Mouse (Mus musculus): ENCODE measurements around the gene Crhr1. TPM values are rescaled to one million over a fixed set of nuclear protein-coding genes. Genes with fewer than 3 reads are reported as not detected.

Gene Crhr1
- polyA plus RNA-seq, 1 experiment from 2014 or later = not detected

DNA sequence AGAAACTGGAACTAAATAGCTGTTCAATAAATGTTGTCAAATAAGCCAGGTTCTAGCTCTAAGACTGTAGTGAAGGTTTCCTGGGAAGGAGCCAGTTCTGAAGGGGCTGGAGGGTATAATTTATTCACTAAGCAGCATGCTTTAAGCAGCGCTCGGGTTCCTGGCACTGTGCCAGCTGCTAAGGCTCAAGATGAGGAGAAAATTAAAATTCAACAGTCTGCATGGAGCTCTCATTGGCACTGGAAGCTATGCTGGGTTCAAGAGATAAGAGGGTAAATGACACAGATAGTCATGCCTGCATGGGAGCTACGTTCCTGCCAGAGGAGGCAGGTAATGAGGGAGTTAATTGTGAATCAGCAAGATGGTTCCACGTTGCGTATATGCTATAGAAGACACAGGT, 26.3 kb upstream of the Crhr1 start:
- 73% methylated on average over 5 of the region's 5 CpGs for WGBS (ENCODE audit: insufficient replicate concordance)

GRCm38 (mm10) chr11:104106969-104107368, 25.7 kb upstream of the Crhr1 start:
- no peaks in the 10 kb centered on the region for H3K9me3 ChIP-seq (replicated peaks; ENCODE audit: control insufficient read depth, low read length)
- H3K4me3 ChIP-seq (ENCODE audit: low read depth, low read length) = no peak overlapping the region
- no peaks in the 10 kb centered on the region for H3K27me3 ChIP-seq (ENCODE audit: control insufficient read depth, insufficient read depth, low read length)
- no peaks in the 10 kb centered on the region for H3K4me1 ChIP-seq (ENCODE audit: control insufficient read depth, insufficient read depth, low read length)
- no peak for ATAC-seq (replicated peaks; ENCODE audit: insufficient number of reproducible peaks, low FRiP score, low TSS enrichment)
- WGBS (ENCODE audit: insufficient replicate concordance) = 67% methylated on average over 2 of the region's 2 CpGs
- no peak overlapping the region for H3K9ac ChIP-seq (ENCODE audit: low read depth, low read length)
- no peak overlapping the region for H3K4me2 ChIP-seq
- H3K27ac ChIP-seq (ENCODE audit: low read depth, low read length) = no peak overlapping the region
- no peaks in the 10 kb centered on the region for H3K36me3 ChIP-seq (ENCODE audit: control insufficient read depth, insufficient read depth, low read length)

More for the DNA sequence above, 26.3 kb upstream of the Crhr1 start:
- Histone ChIP-seq H3K27me3 (ENCODE audit: control insufficient read depth, insufficient read depth, low read length) (no peaks in the 10 kb centered on the region), H3K4me3 (ENCODE audit: low read depth, low read length) (no peak overlapping the region), H3K9me3 (replicated peaks; ENCODE audit: control insufficient read depth, low read length) (no peaks in the 10 kb centered on the region), H3K36me3 (ENCODE audit: control insufficient read depth, insufficient read depth, low read length) (no peaks in the 10 kb centered on the region), H3K4me1 (ENCODE audit: control insufficient read depth, insufficient read depth, low read length) (no peaks in the 10 kb centered on the region), H3K4me2 (no peak overlapping the region), H3K9ac (ENCODE audit: low read depth, low read length) (no peak overlapping the region), H3K27ac (ENCODE audit: low read depth, low read length) (no peak overlapping the region)
- no peak for ATAC-seq (replicated peaks; ENCODE audit: insufficient number of reproducible peaks, low FRiP score, low TSS enrichment)

DNA sequence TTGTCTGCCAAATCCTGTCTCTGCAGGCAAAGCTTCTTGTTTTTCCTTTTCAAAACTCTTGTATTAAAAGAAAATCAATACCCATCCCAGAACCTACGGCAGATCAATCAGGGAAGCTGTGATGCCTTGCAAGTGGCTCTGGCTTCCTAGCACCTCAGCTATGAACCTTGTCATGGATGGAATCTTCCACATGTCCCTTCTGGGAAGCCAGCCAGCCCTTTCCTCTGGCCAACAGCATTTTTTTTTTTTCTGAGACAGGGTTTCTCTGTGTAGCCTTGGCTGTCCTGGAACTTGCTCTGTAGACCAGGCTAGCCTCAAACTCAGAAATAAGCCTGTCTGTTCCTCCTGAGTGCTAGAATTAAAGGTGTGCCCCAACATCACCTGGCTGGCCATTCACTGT, 22.3 kb upstream of the Crhr1 start:
- Histone ChIP-seq H3K4me2 (no peak overlapping the region), H3K9me3 (replicated peaks; ENCODE audit: control insufficient read depth, low read length) (no peaks in the 10 kb centered on the region), H3K4me3 (ENCODE audit: low read depth, low read length) (no peak overlapping the region), H3K27me3 (ENCODE audit: control insufficient read depth, insufficient read depth, low read length) (no peaks in the 10 kb centered on the region), H3K36me3 (ENCODE audit: control insufficient read depth, insufficient read depth, low read length) (no peaks in the 10 kb centered on the region), H3K9ac (ENCODE audit: low read depth, low read length) (no peak overlapping the region), H3K27ac (ENCODE audit: low read depth, low read length) (no peak overlapping the region), H3K4me1 (ENCODE audit: control insufficient read depth, insufficient read depth, low read length) (no peaks in the 10 kb centered on the region)
- 75% methylated on average over 1 of the region's 1 CpGs for WGBS (ENCODE audit: insufficient replicate concordance)
- ATAC-seq (replicated peaks; ENCODE audit: insufficient number of reproducible peaks, low FRiP score, low TSS enrichment) = no peak

- no peak overlapping the region for H3K4me2 ChIP-seq
- H3K9me3 ChIP-seq (replicated peaks; ENCODE audit: control insufficient read depth, low read length) = no peaks in the 10 kb centered on the region
- H3K4me1 ChIP-seq (ENCODE audit: control insufficient read depth, insufficient read depth, low read length) = no peaks in the 10 kb centered on the region
- no peak for ATAC-seq (replicated peaks; ENCODE audit: insufficient number of reproducible peaks, low FRiP score, low TSS enrichment)
- H3K9ac ChIP-seq (ENCODE audit: low read depth, low read length) = no peak overlapping the region
- H3K27me3 ChIP-seq (ENCODE audit: control insufficient read depth, insufficient read depth, low read length) = no peaks in the 10 kb centered on the region
- H3K27ac ChIP-seq (ENCODE audit: low read depth, low read length) = no peak overlapping the region
- H3K4me3 ChIP-seq (ENCODE audit: low read depth, low read length) = no peak overlapping the region
- 71% methylated on average over 11 of the region's 11 CpGs for WGBS (ENCODE audit: insufficient replicate concordance)
- no peaks in the 10 kb centered on the region for H3K36me3 ChIP-seq (ENCODE audit: control insufficient read depth, insufficient read depth, low read length)
These were observed 20.8 kb upstream of the Crhr1 start for GRCm38 (mm10) chr11:104111851-104112250.

GRCm38 (mm10) chr11:104113699-104114098, 19.0 kb upstream of the Crhr1 start:
- WGBS (ENCODE audit: insufficient replicate concordance) = 85% methylated on average over 6 of the region's 6 CpGs
- H3K4me2 ChIP-seq = no peak overlapping the region
- H3K27ac ChIP-seq (ENCODE audit: low read depth, low read length) = no peak overlapping the region
- H3K27me3 ChIP-seq (ENCODE audit: control insufficient read depth, insufficient read depth, low read length) = no peaks in the 10 kb centered on the region
- H3K4me1 ChIP-seq (ENCODE audit: control insufficient read depth, insufficient read depth, low read length) = no peaks in the 10 kb centered on the region
- H3K9ac ChIP-seq (ENCODE audit: low read depth, low read length) = no peak overlapping the region
- H3K4me3 ChIP-seq (ENCODE audit: low read depth, low read length) = no peak overlapping the region
- ATAC-seq (replicated peaks; ENCODE audit: insufficient number of reproducible peaks, low FRiP score, low TSS enrichment) = no peak
- H3K36me3 ChIP-seq (ENCODE audit: control insufficient read depth, insufficient read depth, low read length) = no peaks in the 10 kb centered on the region
- no peaks in the 10 kb centered on the region for H3K9me3 ChIP-seq (replicated peaks; ENCODE audit: control insufficient read depth, low read length)

GRCm38 (mm10) chr11:104114690-104115089, 18.0 kb upstream of the Crhr1 start:
- H3K9ac ChIP-seq (ENCODE audit: low read depth, low read length) = no peak overlapping the region
- 4% methylated on average over 7 of the region's 7 CpGs for WGBS (ENCODE audit: insufficient replicate concordance)
- no peaks in the 10 kb centered on the region for H3K27me3 ChIP-seq (ENCODE audit: control insufficient read depth, insufficient read depth, low read length)
- no peak overlapping the region for H3K4me3 ChIP-seq (ENCODE audit: low read depth, low read length)
- peak; percentile 80; the same call in 1 of the 2 replicates for ATAC-seq (replicated peaks; ENCODE audit: insufficient number of reproducible peaks, low FRiP score, low TSS enrichment)
- H3K4me1 ChIP-seq (ENCODE audit: control insufficient read depth, insufficient read depth, low read length) = no peaks in the 10 kb centered on the region
- H3K36me3 ChIP-seq (ENCODE audit: control insufficient read depth, insufficient read depth, low read length) = no peaks in the 10 kb centered on the region
- no peak overlapping the region for H3K27ac ChIP-seq (ENCODE audit: low read depth, low read length)
- H3K4me2 ChIP-seq = no peak overlapping the region
- H3K9me3 ChIP-seq (replicated peaks; ENCODE audit: control insufficient read depth, low read length) = no peaks in the 10 kb centered on the region

- Histone ChIP-seq H3K36me3 (ENCODE audit: control insufficient read depth, insufficient read depth, low read length) (no peaks in the 10 kb centered on the region), H3K4me3 (ENCODE audit: low read depth, low read length) (no peak overlapping the region), H3K4me2 (no peak overlapping the region), H3K9me3 (replicated peaks; ENCODE audit: control insufficient read depth, low read length) (no peaks in the 10 kb centered on the region), H3K4me1 (ENCODE audit: control insufficient read depth, insufficient read depth, low read length) (no peaks in the 10 kb centered on the region), H3K9ac (ENCODE audit: low read depth, low read length) (no peak overlapping the region), H3K27ac (ENCODE audit: low read depth, low read length) (no peak overlapping the region), H3K27me3 (ENCODE audit: control insufficient read depth, insufficient read depth, low read length) (no peaks in the 10 kb centered on the region)
- 64% methylated on average over 4 of the region's 4 CpGs for WGBS (ENCODE audit: insufficient replicate concordance)
- no peak for ATAC-seq (replicated peaks; ENCODE audit: insufficient number of reproducible peaks, low FRiP score, low TSS enrichment)
These were observed 14.3 kb upstream of the Crhr1 start for GRCm38 (mm10) chr11:104118356-104118755.

GRCm38 (mm10) chr11:104122966-104123365, 9.7 kb upstream of the Crhr1 start:
- 61% methylated on average over 7 of the region's 7 CpGs for WGBS (ENCODE audit: insufficient replicate concordance)
- H3K27me3 ChIP-seq (ENCODE audit: control insufficient read depth, insufficient read depth, low read length) = 0 out of 2 replicates have a peak, but pooled peaks cover 2% of the 10 kb centered on the region
- no peaks in the 10 kb centered on the region for H3K9me3 ChIP-seq (replicated peaks; ENCODE audit: control insufficient read depth, low read length)
- no peak overlapping the region for H3K27ac ChIP-seq (ENCODE audit: low read depth, low read length)
- no peaks in the 10 kb centered on the region for H3K4me1 ChIP-seq (ENCODE audit: control insufficient read depth, insufficient read depth, low read length)
- H3K36me3 ChIP-seq (ENCODE audit: control insufficient read depth, insufficient read depth, low read length) = no peaks in the 10 kb centered on the region
- no peak overlapping the region for H3K4me2 ChIP-seq
- H3K9ac ChIP-seq (ENCODE audit: low read depth, low read length) = no peak overlapping the region
- no peak overlapping the region for H3K4me3 ChIP-seq (ENCODE audit: low read depth, low read length)
- ATAC-seq (replicated peaks; ENCODE audit: insufficient number of reproducible peaks, low FRiP score, low TSS enrichment) = no peak

DNA sequence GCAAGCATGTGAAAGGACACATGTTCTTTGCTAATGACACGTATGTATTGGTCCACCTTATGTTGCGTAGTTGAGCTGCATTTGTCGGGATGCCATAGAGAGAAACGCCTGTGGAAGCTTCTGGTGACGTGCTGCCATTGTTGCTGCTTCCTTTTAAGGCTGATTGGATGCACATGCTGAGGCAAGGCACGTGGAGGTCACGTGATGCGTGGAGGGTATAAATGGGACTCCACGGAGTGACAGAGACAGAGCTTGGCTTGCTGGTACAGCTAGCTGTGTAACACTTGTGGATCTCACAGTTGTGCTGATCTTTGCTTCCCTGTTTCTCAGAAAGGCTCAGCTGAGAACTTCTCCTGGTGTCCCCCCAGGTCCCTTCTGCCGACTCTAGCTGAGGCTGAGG, 9.2 kb upstream of the Crhr1 start:
- no peak for ATAC-seq (replicated peaks; ENCODE audit: insufficient number of reproducible peaks, low FRiP score, low TSS enrichment)
- Histone ChIP-seq H3K4me1 (ENCODE audit: control insufficient read depth, insufficient read depth, low read length) (no peaks in the 10 kb centered on the region), H3K27me3 (ENCODE audit: control insufficient read depth, insufficient read depth, low read length) (0 out of 2 replicates have a peak, but pooled peaks cover 2% of the 10 kb centered on the region), H3K9ac (ENCODE audit: low read depth, low read length) (no peak overlapping the region), H3K4me3 (ENCODE audit: low read depth, low read length) (no peak overlapping the region), H3K27ac (ENCODE audit: low read depth, low read length) (no peak overlapping the region), H3K4me2 (no peak overlapping the region), H3K36me3 (ENCODE audit: control insufficient read depth, insufficient read depth, low read length) (no peaks in the 10 kb centered on the region), H3K9me3 (replicated peaks; ENCODE audit: control insufficient read depth, low read length) (no peaks in the 10 kb centered on the region)
- WGBS (ENCODE audit: insufficient replicate concordance) = 77% methylated on average over 10 of the region's 10 CpGs
